ENCODE assay signal across 13 mouse cellular contexts in the genomic region with DNA sequence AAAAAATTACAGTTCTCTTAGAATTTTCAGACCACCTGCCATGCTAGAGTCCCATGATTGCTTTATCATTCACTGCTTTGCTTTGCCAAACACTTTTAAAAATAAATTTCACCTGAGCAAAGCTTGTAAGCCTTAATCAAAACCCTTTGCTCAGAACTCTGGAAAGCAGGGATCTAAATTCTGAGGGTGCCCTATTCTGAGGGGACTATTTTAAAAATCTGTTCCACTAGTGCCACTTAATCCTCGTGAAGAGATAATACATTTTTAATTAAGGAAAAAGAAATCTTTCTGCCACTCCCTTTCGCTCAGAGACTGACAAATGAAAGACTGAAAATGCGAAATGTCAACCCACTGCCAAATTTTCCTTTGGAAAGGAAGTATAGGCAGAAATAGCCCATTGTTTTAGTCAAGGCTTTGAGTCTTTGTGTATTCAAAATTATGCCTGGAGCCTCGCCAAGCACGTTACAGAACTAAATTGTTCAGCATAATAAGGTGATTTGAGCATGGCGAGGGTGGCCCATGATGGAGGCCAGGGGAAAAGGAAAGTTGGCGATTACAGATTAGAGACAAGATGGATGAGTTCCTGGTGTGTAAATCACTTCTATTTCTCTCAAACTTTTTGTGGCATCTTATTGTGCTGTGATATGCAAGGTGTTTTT.
DNase-seq lines count a peak whose midpoint lies in the region; ATAC-seq and TF ChIP-seq lines count a peak whose summit lies in the region.
"Had no signal": no experiment of that assay in that cellular context is flagged by ENCODE, and none has a peak within 500 bp of the region (broad histone marks: within the 10 kb centered on the region; RNA-seq: fewer than 3 reads in every experiment).

No protein-coding gene starts in this region.

- no peaks in the 10 kb centered on the region for H3K4me1 ChIP-seq in heart, adult 2 months (ENCODE audit: control insufficient read depth, insufficient read depth, low read length)
- no peaks in the 10 kb centered on the region for H3K4me1 ChIP-seq in hindbrain, postnatal 0 days (ENCODE audit: insufficient read depth, low read length)
- H3K4me1 ChIP-seq: hindbrain, embryonic 15.5 days; liver, embryonic 12.5 days had no signal

- H3K27ac ChIP-seq in heart, adult 2 months, result no peak overlapping the region
- no peak overlapping the region for H3K27ac ChIP-seq in hindbrain, postnatal 0 days
- H3K27ac ChIP-seq: hindbrain, embryonic 15.5 days; liver, embryonic 12.5 days had no signal

- 33% methylated on average over 7 of the region's 7 CpGs for WGBS in heart, adult 2 months
- WGBS in hindbrain, postnatal 0 days, result 18% methylated on average over 7 of the region's 7 CpGs

- DNase-seq in heart, postnatal 10 days, result peak; percentile 19 to 26
- no peak for DNase-seq in heart, adult 2 months
- peak; percentile 9 to 25 for DNase-seq in left cerebral cortex, postnatal 14 days (ENCODE audit: low spot score in 2 of 2)
- no peak for DNase-seq in left cerebral cortex, postnatal 36 days (ENCODE audit: low spot score in 2 of 2)
- peak; percentile 71 for DNase-seq in brain, adult 2 months (ENCODE audit: low read depth, low spot score)
- peak; percentile 40 for DNase-seq in hindbrain, postnatal 0 days (ENCODE audit: low spot score)
- DNase-seq in spleen, postnatal 14 days (ENCODE audit: low spot score in 2 of 2), result no peak
- DNase-seq in gastrocnemius, postnatal 25 days, result no peak
- DNase-seq: adrenal gland, postnatal 14 days; cerebellum, postnatal 14 days; gastrocnemius, postnatal 36 days had no signal

- H3K9me3 ChIP-seq in hindbrain, postnatal 0 days (ENCODE audit: low read length), result no peaks in the 10 kb centered on the region
- H3K9me3 ChIP-seq: hindbrain, embryonic 15.5 days had no signal

- no peak for TF ChIP-seq POLR2A in heart, adult 2 months (IDR thresholded peaks at IDR 0.05; ENCODE audit: insufficient read depth, low read depth, low read length)

- intact Hi-C loops in heart, postnatal 10 days (cut with DNase I), result no loop called here
- intact Hi-C loops in heart, adult 2 months (cut with DNase I), result no loop called here
- intact Hi-C loops in left cerebral cortex, postnatal 14 days (cut with DNase I), result no loop called here
- intact Hi-C loops in left cerebral cortex, postnatal 36 days (cut with DNase I), result no loop called here

- TF ChIP-seq CTCF in heart, adult 2 months (IDR thresholded peaks at IDR 0.05), result no peak
- TF ChIP-seq CTCF in hindbrain, postnatal 0 days (IDR thresholded peaks at IDR 0.05; ENCODE audit: low read depth), result no peak

- H3K27me3 ChIP-seq in heart, adult 2 months (ENCODE audit: control insufficient read depth, insufficient read depth, low read length), result no peaks in the 10 kb centered on the region
- H3K27me3 ChIP-seq in hindbrain, postnatal 0 days (ENCODE audit: insufficient read depth, low read length), result no peaks in the 10 kb centered on the region
- H3K27me3 ChIP-seq: hindbrain, embryonic 15.5 days; liver, embryonic 12.5 days had no signal

- ATAC-seq in hindbrain, postnatal 0 days, result no peak
- ATAC-seq: liver, embryonic 12.5 days had no signal

- no peak overlapping the region for H3K9ac ChIP-seq in heart, adult 2 months (ENCODE audit: low read depth, low read length)
- H3K9ac ChIP-seq in hindbrain, postnatal 0 days (replicated peaks; ENCODE audit: low read length), result no peak overlapping the region
- H3K9ac ChIP-seq: hindbrain, embryonic 15.5 days; liver, embryonic 12.5 days had no signal

- H3K4me2 ChIP-seq in hindbrain, postnatal 0 days (ENCODE audit: low read depth, low read length), result no peak overlapping the region
- H3K4me2 ChIP-seq: hindbrain, embryonic 15.5 days; liver, embryonic 12.5 days had no signal

- no peaks in the 10 kb centered on the region for H3K36me3 ChIP-seq in heart, adult 2 months (ENCODE audit: control insufficient read depth, insufficient read depth, low read length)
- H3K36me3 ChIP-seq in hindbrain, postnatal 0 days (ENCODE audit: insufficient read depth, low read length), result no peaks in the 10 kb centered on the region
- H3K36me3 ChIP-seq: hindbrain, embryonic 15.5 days; liver, embryonic 12.5 days had no signal

- H3K4me3 ChIP-seq in heart, adult 2 months, result no peak overlapping the region
- H3K4me3 ChIP-seq in hindbrain, postnatal 0 days (ENCODE audit: low read length), result no peak overlapping the region
- H3K4me3 ChIP-seq: hindbrain, embryonic 15.5 days; liver, embryonic 12.5 days had no signal

- no peak for TF ChIP-seq EP300 in heart, adult 2 months (IDR thresholded peaks at IDR 0.05; ENCODE audit: insufficient read depth, low read depth, low read length)

- no peaks in the 10 kb centered on the region for H3K79me2 ChIP-seq in heart, adult 2 months (replicated peaks; ENCODE audit: control insufficient read depth, insufficient read depth, low read length)

Comparison
In these comparisons a context has a peak if more than half of its experiments do, and no peak if none do; other contexts are left out.
1. DNase-seq: peak in heart, postnatal 10 days (2 of 2), left cerebral cortex, postnatal 14 days (2 of 2), brain, adult 2 months (single experiment) and hindbrain, postnatal 0 days (single experiment); none in heart, adult 2 months (0 of 2), left cerebral cortex, postnatal 36 days (0 of 2), spleen, postnatal 14 days (0 of 2) and gastrocnemius, postnatal 25 days (single experiment).